Mouse (Mus musculus) hindbrain, embryonic 16.5 days (tissue): ENCODE measurements around the gene Hist1h4f. TPM values are rescaled to one million over a fixed set of nuclear protein-coding genes. Genes with fewer than 3 reads are reported as not detected.

Source experiments
- ATAC-seq: fragments of 200-750 bp; cut with Nextera tagmentation; 2 replicates; pipeline ENCODE4 v1.8.0; 2017; ENCODE audit warnings: moderate TSS enrichment, moderate library complexity
- H3K27ac ChIP-seq: fragments of 300-500 bp; sonication (generic); 2 replicates; pipeline ENCODE4 v1.5.1; 2014; ENCODE audit warnings: low read depth, mild to moderate bottlenecking, control low read depth, low read length, moderate library complexity
- H3K27me3 ChIP-seq: fragments of 300-500 bp; sonication (generic); replicated peaks from 2 replicates; pipeline ENCODE4 v1.6.1; 2014; ENCODE audit warnings: low read length; ENCODE audit not compliant: control insufficient read depth, insufficient read depth
- H3K36me3 ChIP-seq: fragments of 300-500 bp; sonication (generic); 2 replicates; pipeline ENCODE4 v1.6.1; 2014; ENCODE audit warnings: mild to moderate bottlenecking, low read length, moderate library complexity, mixed read lengths; ENCODE audit not compliant: control insufficient read depth, insufficient read depth
- H3K4me1 ChIP-seq: fragments of 300-500 bp; sonication (generic); 2 replicates; pipeline ENCODE4 v1.6.1; 2014; ENCODE audit warnings: low read depth, low read length; ENCODE audit not compliant: control insufficient read depth, insufficient read depth
- H3K4me2 ChIP-seq: fragments of 300-500 bp; sonication (generic); 2 replicates; pipeline ENCODE4 v1.6.1; 2014; ENCODE audit warnings: mild to moderate bottlenecking, low read length, control low read depth, moderate library complexity
- H3K4me3 ChIP-seq: fragments of 300-500 bp; sonication (generic); 2 replicates; pipeline ENCODE4 v1.5.1; 2014; ENCODE audit warnings: mild to moderate bottlenecking, low read length, control low read depth, moderate library complexity
- H3K9ac ChIP-seq: fragments of 300-500 bp; sonication (generic); 2 replicates; pipeline ENCODE4 v1.6.1; 2014; ENCODE audit warnings: low read depth, mild to moderate bottlenecking, control low read depth, low read length, moderate library complexity
- H3K9me3 ChIP-seq: fragments of 300-500 bp; sonication (generic); 2 replicates; pipeline ENCODE4 v1.6.1; 2014; ENCODE audit warnings: mild to moderate bottlenecking, low read length, moderate library complexity; ENCODE audit not compliant: control insufficient read depth
- WGBS: fragments of 180-500 bp; shearing (Covaris S2); extraction: QIAGEN DNeasy Blood & Tissue Kit; methylation state at CpG from one replicate; pipeline ENCODE4 v1.1.7; 2014; 5-methylcytosine and 5-hydroxymethylcytosine counted together
- polyA plus RNA-seq: library from polyadenylated mRNA; unstranded; fragments of >200 nt; fragmentation: Nextera tagmentation; extraction: Ambion mirVana; gene quantifications from 2 replicates; pipeline ENCODE4 v1.2.1, GENCODE M21; 2015

The Hist1h4f gene
- polyA plus RNA-seq, 1 experiment from 2014 or later: not detected

- no peaks in the 10 kb centered on the region for H3K27me3 ChIP-seq
- 0% methylated on average over 6 of the region's 6 CpGs for WGBS
- H3K9me3 ChIP-seq: no peaks in the 10 kb centered on the region
- H3K4me1 ChIP-seq: peaks cover 2% of the 10 kb centered on the region; the same call in 1 of the 2 replicates
- peak overlapping the region; percentile 45 for H3K4me3 ChIP-seq
- 0 out of 2 replicates have a peak, but pooled peaks have one; percentile 31 for ATAC-seq
- no peak overlapping the region for H3K27ac ChIP-seq
- H3K36me3 ChIP-seq: no peaks in the 10 kb centered on the region
- H3K4me2 ChIP-seq: peak overlapping the region; percentile 78
- H3K9ac ChIP-seq: no peak overlapping the region
Measured at GRCm38 (mm10) chr13:23518885-23519284, 32.6 kb downstream of the Hist1h4f start.

DNA sequence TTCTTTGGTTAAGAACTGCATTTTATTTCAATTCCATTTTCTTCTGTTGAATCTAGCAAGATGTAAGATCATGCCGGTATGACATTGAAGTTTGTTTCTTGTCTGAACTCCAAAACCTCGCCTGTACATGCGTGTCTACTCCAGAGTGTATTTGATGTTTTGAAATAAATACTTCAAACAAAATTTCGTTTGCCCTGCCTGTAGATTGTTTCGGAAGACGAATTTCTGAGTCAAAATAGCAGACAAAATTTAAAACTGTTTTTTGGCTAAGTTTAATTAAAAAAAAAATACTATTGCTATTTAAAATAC, 33.2 kb downstream of the Hist1h4f start:
- H3K27me3 ChIP-seq: no peaks in the 10 kb centered on the region
- H3K4me1 ChIP-seq: peaks cover 2% of the 10 kb centered on the region; the same call in 1 of the 2 replicates
- H3K4me2 ChIP-seq: peak overlapping the region; percentile 78
- H3K9me3 ChIP-seq: no peaks in the 10 kb centered on the region
- WGBS: 0% methylated on average over 6 of the region's 6 CpGs
- no peak for ATAC-seq
- no peaks in the 10 kb centered on the region for H3K36me3 ChIP-seq
- peak overlapping the region; percentile 45 for H3K4me3 ChIP-seq
- peak overlapping the region; percentile 27; the same call in 1 of the 2 replicates for H3K9ac ChIP-seq
- no peak overlapping the region for H3K27ac ChIP-seq

DNA sequence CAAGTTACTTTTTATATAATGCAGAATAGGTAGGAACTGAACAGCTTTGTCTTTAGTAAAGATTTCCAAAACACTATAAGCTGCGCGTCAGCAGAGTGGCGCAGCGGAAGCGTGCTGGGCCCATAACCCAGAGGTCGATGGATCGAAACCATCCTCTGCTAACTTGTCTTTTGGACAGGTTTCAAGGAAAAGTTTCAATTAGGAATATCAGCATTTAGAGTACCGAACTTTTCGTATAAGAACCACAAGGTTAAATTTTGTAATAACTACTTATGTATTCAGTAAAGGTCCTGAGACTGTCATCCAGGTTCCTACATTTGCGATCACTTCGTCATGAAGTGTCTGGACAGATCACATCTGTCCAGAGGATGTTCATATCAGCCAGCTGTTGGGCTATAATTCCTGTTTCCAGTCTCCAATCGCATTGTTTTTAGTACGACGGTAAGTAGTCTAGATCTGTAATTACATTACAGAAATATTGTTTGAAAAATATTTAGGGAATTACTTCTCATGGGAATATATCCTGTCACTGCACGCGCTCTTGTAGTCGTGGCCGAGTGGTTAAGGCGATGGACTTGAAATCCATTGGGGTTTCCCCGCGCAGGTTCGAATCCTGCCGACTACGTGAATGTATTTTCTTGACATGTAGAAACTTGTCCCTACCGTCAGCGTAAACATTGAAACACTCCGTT, 33.7 kb downstream of the Hist1h4f start:
- H3K27ac ChIP-seq: peak overlapping the region; percentile 64; the same call in 1 of the 2 replicates
- H3K9me3 ChIP-seq: no peaks in the 10 kb centered on the region
- peak; percentile 88 for ATAC-seq
- no peaks in the 10 kb centered on the region for H3K27me3 ChIP-seq
- peaks cover 2% of the 10 kb centered on the region; the same call in 1 of the 2 replicates for H3K4me1 ChIP-seq
- peak overlapping the region; percentile 45 for H3K4me3 ChIP-seq
- H3K4me2 ChIP-seq: peak overlapping the region; percentile 78
- WGBS: under 1% methylated on average over 27 of the region's 27 CpGs
- peak overlapping the region; percentile 47 for H3K9ac ChIP-seq
- no peaks in the 10 kb centered on the region for H3K36me3 ChIP-seq

DNA sequence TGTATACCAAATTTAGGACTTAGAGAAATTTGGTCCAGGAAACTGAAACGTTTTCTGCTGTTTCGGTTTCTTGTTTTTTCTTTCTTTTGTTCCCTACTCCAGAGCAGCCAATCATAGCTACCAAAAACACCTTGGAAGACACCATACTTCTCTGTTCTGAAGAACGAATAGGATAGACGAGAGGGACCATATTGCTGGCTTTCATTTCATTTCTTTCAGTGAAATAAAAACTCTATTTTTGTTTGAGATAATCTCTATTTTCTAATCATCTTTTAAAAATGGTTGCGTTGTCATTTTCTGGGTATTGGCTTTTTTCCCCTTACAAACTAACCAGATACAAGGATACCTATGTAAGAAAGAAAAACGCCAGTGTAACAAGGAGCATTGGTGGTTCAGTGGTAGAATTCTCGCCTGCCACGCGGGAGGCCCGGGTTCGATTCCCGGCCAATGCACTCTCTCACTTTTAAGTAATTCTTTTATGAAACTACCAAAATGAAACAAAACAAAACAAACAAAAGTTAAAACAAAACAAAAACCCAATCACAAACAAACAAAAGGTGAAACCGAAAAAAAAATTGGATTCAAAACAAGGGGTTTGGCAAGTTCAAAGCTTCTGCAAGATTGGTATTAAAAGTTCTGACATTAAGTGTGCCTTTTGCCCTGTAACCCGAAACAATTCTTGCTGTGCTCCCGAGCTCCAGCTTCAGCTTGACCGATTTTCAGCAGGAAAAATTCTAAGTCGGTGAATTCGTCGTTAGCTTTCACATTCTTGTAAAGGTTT, 34.4 kb downstream of the Hist1h4f start:
- H3K4me2 ChIP-seq: peak overlapping the region; percentile 78
- no peaks in the 10 kb centered on the region for H3K9me3 ChIP-seq
- ATAC-seq: peak; percentile 70; the same call in 1 of the 2 replicates
- H3K27me3 ChIP-seq: no peaks in the 10 kb centered on the region
- peaks cover 2% of the 10 kb centered on the region; the same call in 1 of the 2 replicates for H3K4me1 ChIP-seq
- H3K36me3 ChIP-seq: no peaks in the 10 kb centered on the region
- 1% methylated on average over 19 of the region's 19 CpGs for WGBS
- H3K27ac ChIP-seq: peak overlapping the region; percentile 64; the same call in 1 of the 2 replicates
- H3K9ac ChIP-seq: peak overlapping the region; percentile 47; the same call in 1 of the 2 replicates
- peak overlapping the region; percentile 45 for H3K4me3 ChIP-seq

DNA sequence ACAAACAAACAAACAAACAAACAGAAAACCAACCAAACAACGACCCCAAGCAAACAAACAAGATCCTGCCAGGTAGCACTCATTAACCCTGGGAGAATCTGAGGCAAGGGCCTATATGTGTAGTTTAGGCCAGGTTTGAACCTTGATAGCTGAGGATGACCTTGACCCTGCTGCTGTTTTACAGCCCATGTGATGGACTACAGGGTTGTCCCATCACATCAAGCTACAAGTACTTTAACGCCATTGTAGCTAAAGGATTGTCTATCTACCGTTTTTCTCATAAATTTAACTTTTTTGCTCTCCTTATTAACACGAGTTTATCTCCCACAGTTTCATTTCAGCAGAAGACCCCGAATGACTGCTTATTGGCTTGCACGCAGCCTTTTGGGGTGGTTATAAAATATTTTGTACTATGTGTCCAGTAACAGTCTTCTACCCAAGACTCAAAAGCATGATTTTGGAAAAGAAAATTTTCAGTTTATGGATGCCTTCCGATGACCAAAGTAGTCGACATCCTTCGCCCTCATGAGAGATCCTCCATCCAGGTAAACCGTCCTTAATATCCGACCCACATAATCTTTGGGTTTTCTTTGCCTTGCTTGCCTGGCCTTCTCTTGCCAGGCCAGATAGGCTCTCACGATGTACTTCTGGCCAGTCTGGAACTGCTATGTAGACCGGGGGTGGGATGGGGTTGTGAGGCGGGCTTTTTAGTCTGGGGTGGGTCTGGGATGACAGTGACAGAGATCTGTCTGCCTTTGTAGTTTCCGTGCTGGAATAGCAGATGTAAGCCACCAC, 35.4 kb downstream of the Hist1h4f start:
- 56% methylated on average over 15 of the region's 15 CpGs for WGBS

DNA sequence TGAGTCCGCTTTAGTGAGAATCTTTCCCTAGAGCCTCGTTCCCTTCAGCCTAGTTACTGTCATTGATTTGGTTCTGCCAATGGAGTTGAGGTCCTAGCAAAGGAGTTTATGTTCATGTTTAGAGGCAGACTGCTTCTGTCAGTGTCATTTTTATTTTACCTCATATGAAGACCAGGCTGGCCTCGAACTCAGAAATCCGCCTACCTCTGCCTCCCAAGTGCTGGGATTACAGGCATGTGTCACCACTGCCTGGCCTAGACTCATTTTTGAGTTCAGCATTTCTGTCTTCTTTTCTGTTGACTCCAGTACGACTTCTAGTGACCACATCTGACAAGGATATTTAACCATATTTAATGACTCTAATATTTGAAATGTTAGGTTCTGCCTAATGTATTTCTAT, 36.2 kb downstream of the Hist1h4f start:
- no peak overlapping the region for H3K27ac ChIP-seq
- H3K9me3 ChIP-seq: no peaks in the 10 kb centered on the region
- 77% methylated on average over 5 of the region's 5 CpGs for WGBS
- H3K27me3 ChIP-seq: no peaks in the 10 kb centered on the region
- peaks cover 2% of the 10 kb centered on the region; the same call in 1 of the 2 replicates for H3K4me1 ChIP-seq
- H3K4me3 ChIP-seq: no peak overlapping the region
- H3K36me3 ChIP-seq: no peaks in the 10 kb centered on the region
- ATAC-seq: no peak
- H3K4me2 ChIP-seq: no peak overlapping the region
- H3K9ac ChIP-seq: no peak overlapping the region

More for the DNA sequence above, 35.4 kb downstream of the Hist1h4f start:
- H3K36me3 ChIP-seq: no peaks in the 10 kb centered on the region
- peaks cover 2% of the 10 kb centered on the region; the same call in 1 of the 2 replicates for H3K4me1 ChIP-seq
- no peaks in the 10 kb centered on the region for H3K27me3 ChIP-seq
- H3K4me2 ChIP-seq: peak overlapping the region; percentile 79
- ATAC-seq: no peak
- no peaks in the 10 kb centered on the region for H3K9me3 ChIP-seq
- peak overlapping the region; percentile 45 for H3K4me3 ChIP-seq
- H3K27ac ChIP-seq: no peak overlapping the region
- H3K9ac ChIP-seq: peak overlapping the region; percentile 54

DNA sequence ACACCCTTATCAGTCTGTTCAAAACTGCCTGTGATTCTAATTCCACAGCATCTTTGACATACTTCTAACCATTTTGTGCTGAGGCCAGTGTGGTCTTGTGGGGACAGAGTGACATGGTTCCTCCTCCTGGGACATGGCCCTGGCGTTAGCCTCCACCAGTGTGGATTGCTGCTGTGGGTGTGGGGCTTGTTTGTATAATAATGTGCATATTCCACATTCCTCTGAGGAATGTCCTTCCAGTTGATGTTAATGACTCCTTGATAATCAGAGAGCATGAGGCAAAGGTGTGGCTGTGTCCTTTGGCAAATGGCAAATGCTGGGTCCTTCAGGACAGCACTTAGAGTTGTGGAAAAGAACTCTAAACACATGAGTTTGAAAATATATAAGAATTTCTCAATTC, 37.9 kb downstream of the Hist1h4f start:
- WGBS: 90% methylated on average over 1 of the region's 1 CpGs
- H3K4me1 ChIP-seq: peaks cover 2% of the 10 kb centered on the region; the same call in 1 of the 2 replicates
- no peaks in the 10 kb centered on the region for H3K27me3 ChIP-seq
- H3K4me3 ChIP-seq: no peak overlapping the region
- H3K36me3 ChIP-seq: no peaks in the 10 kb centered on the region
- H3K27ac ChIP-seq: no peak overlapping the region
- no peak overlapping the region for H3K4me2 ChIP-seq
- H3K9me3 ChIP-seq: no peaks in the 10 kb centered on the region
- no peak for ATAC-seq
- H3K9ac ChIP-seq: no peak overlapping the region

DNA sequence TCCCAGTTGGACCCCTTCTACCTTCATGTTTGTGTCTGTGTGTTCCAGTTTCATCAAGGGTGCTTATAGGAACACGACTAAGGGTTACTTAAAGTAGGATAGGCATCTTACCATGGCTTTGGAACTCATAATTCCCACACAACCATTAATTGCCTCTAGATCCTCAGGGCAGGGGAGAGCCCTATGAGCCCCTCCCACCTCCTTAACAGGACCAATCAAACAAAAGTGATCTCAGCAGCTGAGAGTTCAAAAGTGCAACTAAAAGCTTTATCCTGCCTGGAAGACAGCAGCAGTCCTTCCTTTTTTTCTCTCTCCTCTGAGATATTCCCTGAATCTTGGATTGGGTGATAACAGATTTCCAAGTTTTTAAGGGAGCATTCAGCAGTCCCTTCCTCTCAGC, 41.3 kb downstream of the Hist1h4f start:
- peaks cover 3% of the 10 kb centered on the region for H3K4me1 ChIP-seq

More for the DNA sequence above, 41.3 kb downstream of the Hist1h4f start:
- Histone ChIP-seq H3K9me3 (no peaks in the 10 kb centered on the region), H3K27ac (no peak overlapping the region), H3K9ac (no peak overlapping the region), H3K4me2 (no peak overlapping the region), H3K36me3 (no peaks in the 10 kb centered on the region), H3K4me3 (no peak overlapping the region), H3K27me3 (no peaks in the 10 kb centered on the region)
- WGBS: 41% methylated on average over 1 of the region's 1 CpGs
- ATAC-seq: no peak
